Mouse (Mus musculus): ENCODE results near the gene Ptpn18. TPM values are rescaled to one million over a fixed set of nuclear protein-coding genes. Genes with fewer than 3 reads are reported as not detected.
"Not testable (repeated sequence)": the region's sequence is repeated elsewhere in the genome, so short reads cannot be mapped to it uniquely, and the experiment has no call there.

The Ptpn18 gene
- polyA plus RNA-seq, 1 experiment: 587 TPM

GRCm38 (mm10) chr1:34432776-34433481, 26.6 kb upstream of the Ptpn18 start:
- Histone ChIP-seq H3K27ac (ENCODE audit: insufficient read depth, low read length) (peak overlapping the region; percentile 65), H3K4me3 (ENCODE audit: extremely low read depth, insufficient read depth, insufficient read length) (peak overlapping the region; percentile 57), H3K27me3 (ENCODE audit: control insufficient read depth, insufficient read depth, low read length) (no peaks in the 10 kb centered on the region), H3K36me3 (ENCODE audit: control insufficient read depth, insufficient read depth, low read length) (no peaks in the 10 kb centered on the region), H3K4me1 (ENCODE audit: control insufficient read depth, insufficient read depth, insufficient read length) (peaks cover 3% of the 10 kb centered on the region; the same call in 1 of the 2 replicates)
- DNase-seq (ENCODE audit: low read depth in 1 of 2, low spot score in 2 of 2): peak in 1 of 2 experiments; percentile 17
- 36% methylated on average over 35 of the region's 35 CpGs for WGBS
- TF ChIP-seq CTCF (IDR thresholded peaks at IDR 0.05; ENCODE audit: extremely low read depth, insufficient read depth, insufficient read length, insufficient replicate concordance) (no peak), POLR2A (IDR thresholded peaks at IDR 0.05; ENCODE audit: low read depth, low read length) (peak; percentile 26; the same call in 1 of the 2 replicates)

- no peaks in the 10 kb centered on the region for H3K36me3 ChIP-seq (ENCODE audit: control insufficient read depth, insufficient read depth, low read length)
- TF ChIP-seq POLR2A (IDR thresholded peaks at IDR 0.05; ENCODE audit: low read depth, low read length) (no peak), CTCF (IDR thresholded peaks at IDR 0.05; ENCODE audit: extremely low read depth, insufficient read depth, insufficient read length, insufficient replicate concordance) (no peak)
- peak overlapping the region; percentile 69 for H3K4me3 ChIP-seq (ENCODE audit: extremely low read depth, insufficient read depth, insufficient read length)
- 6% methylated on average over 19 of the region's 19 CpGs for WGBS
- peak in 1 of 2 experiments; percentile 28 for DNase-seq (ENCODE audit: low read depth in 1 of 2, low spot score in 2 of 2)
- peak overlapping the region; percentile 92 for H3K27ac ChIP-seq (ENCODE audit: insufficient read depth, low read length)
- no peaks in the 10 kb centered on the region for H3K27me3 ChIP-seq (ENCODE audit: control insufficient read depth, insufficient read depth, low read length)
- H3K4me1 ChIP-seq (ENCODE audit: control insufficient read depth, insufficient read depth, insufficient read length): peaks cover 5% of the 10 kb centered on the region; the same call in 1 of the 2 replicates
Observed at GRCm38 (mm10) chr1:34433891-34434521, 25.6 kb upstream of the Ptpn18 start.

GRCm38 (mm10) chr1:34434660-34435160, 24.9 kb upstream of the Ptpn18 start:
- H3K27ac ChIP-seq (ENCODE audit: insufficient read depth, low read length): peak overlapping the region; percentile 66
- TF ChIP-seq CTCF (IDR thresholded peaks at IDR 0.05; ENCODE audit: extremely low read depth, insufficient read depth, insufficient read length, insufficient replicate concordance) (no peak), POLR2A (IDR thresholded peaks at IDR 0.05; ENCODE audit: low read depth, low read length) (no peak; the same call in 1 of the 2 replicates)
- DNase-seq (ENCODE audit: low read depth in 1 of 2, low spot score in 2 of 2): peak; percentile 78 to 84
- peaks cover 5% of the 10 kb centered on the region; the same call in 1 of the 2 replicates for H3K4me1 ChIP-seq (ENCODE audit: control insufficient read depth, insufficient read depth, insufficient read length)
- H3K27me3 ChIP-seq (ENCODE audit: control insufficient read depth, insufficient read depth, low read length): no peaks in the 10 kb centered on the region
- WGBS: 1% methylated on average over 30 of the region's 30 CpGs
- peak overlapping the region; percentile 74 for H3K4me3 ChIP-seq (ENCODE audit: extremely low read depth, insufficient read depth, insufficient read length)
- no peaks in the 10 kb centered on the region for H3K36me3 ChIP-seq (ENCODE audit: control insufficient read depth, insufficient read depth, low read length)

- Histone ChIP-seq H3K4me3 (ENCODE audit: extremely low read depth, insufficient read depth, insufficient read length) (peak overlapping the region; percentile 74; the same call in 1 of the 2 replicates), H3K27ac (ENCODE audit: insufficient read depth, low read length) (peak overlapping the region; percentile 66; the same call in 1 of the 2 replicates), H3K36me3 (ENCODE audit: control insufficient read depth, insufficient read depth, low read length) (no peaks in the 10 kb centered on the region), H3K27me3 (ENCODE audit: control insufficient read depth, insufficient read depth, low read length) (no peaks in the 10 kb centered on the region), H3K4me1 (ENCODE audit: control insufficient read depth, insufficient read depth, insufficient read length) (peaks cover 5% of the 10 kb centered on the region; the same call in 1 of the 2 replicates)
- WGBS: 55% methylated on average over 8 of the region's 8 CpGs
- TF ChIP-seq POLR2A (IDR thresholded peaks at IDR 0.05; ENCODE audit: low read depth, low read length): no peak
- no peak for TF ChIP-seq CTCF (IDR thresholded peaks at IDR 0.05; ENCODE audit: extremely low read depth, insufficient read depth, insufficient read length, insufficient replicate concordance)
- DNase-seq (ENCODE audit: low read depth in 1 of 2, low spot score in 2 of 2): no peak
Observed at GRCm38 (mm10) chr1:34435371-34436120, 24.0 kb upstream of the Ptpn18 start.

DNA sequence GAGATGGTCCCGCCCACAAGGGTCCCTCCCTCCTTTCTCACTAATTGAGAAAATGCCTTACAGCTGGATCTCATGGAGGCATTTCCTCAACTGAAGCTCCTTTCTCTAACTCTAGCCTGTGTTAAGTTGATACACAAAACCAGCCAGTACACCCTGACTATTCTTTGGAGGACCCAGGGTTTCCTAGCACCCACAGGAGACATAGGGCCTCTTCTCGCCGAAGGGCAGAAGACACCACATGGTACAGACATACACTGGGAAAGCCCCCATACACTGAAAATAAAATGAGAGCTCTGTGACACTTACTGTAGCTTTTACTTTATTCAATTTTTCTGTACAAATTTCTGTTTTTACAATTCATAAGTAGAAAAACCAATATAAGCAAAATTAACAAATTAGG, 23.2 kb upstream of the Ptpn18 start:
- WGBS: 89% methylated on average over 3 of the region's 3 CpGs
- Histone ChIP-seq H3K4me1 (ENCODE audit: control insufficient read depth, insufficient read depth, insufficient read length) (peaks cover 5% of the 10 kb centered on the region; the same call in 1 of the 2 replicates), H3K36me3 (ENCODE audit: control insufficient read depth, insufficient read depth, low read length) (no peaks in the 10 kb centered on the region), H3K27me3 (ENCODE audit: control insufficient read depth, insufficient read depth, low read length) (no peaks in the 10 kb centered on the region), H3K27ac (ENCODE audit: insufficient read depth, low read length) (no peak overlapping the region), H3K4me3 (ENCODE audit: extremely low read depth, insufficient read depth, insufficient read length) (no peak overlapping the region)
- no peak for TF ChIP-seq POLR2A (IDR thresholded peaks at IDR 0.05; ENCODE audit: low read depth, low read length)
- no peak for TF ChIP-seq CTCF (IDR thresholded peaks at IDR 0.05; ENCODE audit: extremely low read depth, insufficient read depth, insufficient read length, insufficient replicate concordance)
- no peak for DNase-seq (ENCODE audit: low read depth in 1 of 2, low spot score in 2 of 2)

GRCm38 (mm10) chr1:34437366-34437765, 22.2 kb upstream of the Ptpn18 start:
- 93% methylated on average over 8 of the region's 8 CpGs for WGBS
- not testable (repeated sequence) for H3K27ac ChIP-seq (ENCODE audit: insufficient read depth, low read length); H3K36me3 ChIP-seq (ENCODE audit: control insufficient read depth, insufficient read depth, low read length); H3K4me3 ChIP-seq (ENCODE audit: extremely low read depth, insufficient read depth, insufficient read length); DNase-seq (ENCODE audit: low read depth in 1 of 2, low spot score in 2 of 2); H3K4me1 ChIP-seq (ENCODE audit: control insufficient read depth, insufficient read depth, insufficient read length); H3K27me3 ChIP-seq (ENCODE audit: control insufficient read depth, insufficient read depth, low read length)
